Mouse (Mus musculus) cerebellum, adult 2 months (tissue): ENCODE measurements around the gene Rnaseh2c. TPM values are rescaled to one million over a fixed set of nuclear protein-coding genes. Genes with fewer than 3 reads are reported as not detected.

ENCODE experiments used
- DNase-seq, 2 experiments: peaks; one replicate each; pipeline ENCODE4 v3.0.0; 2021
- H3K27ac ChIP-seq: fragments of 200-500 bp; 2 replicates; pipeline ENCODE4 v1.5.1; 2012; ENCODE audit warnings: low read length, control low read depth, inconsistent platforms; ENCODE audit not compliant: insufficient read depth
- H3K27me3 ChIP-seq: fragments of 200-500 bp; 2 replicates; pipeline ENCODE4 v1.6.1; 2012; ENCODE audit warnings: inconsistent platforms, mild to moderate bottlenecking, low read length, moderate library complexity; ENCODE audit not compliant: control insufficient read depth, insufficient read depth
- H3K4me1 ChIP-seq: fragments of 200-500 bp; 2 replicates; pipeline ENCODE4 v1.6.1; 2011; ENCODE audit warnings: low read length; ENCODE audit not compliant: control insufficient read depth, insufficient read depth
- H3K4me3 ChIP-seq: fragments of 200-500 bp; replicated peaks from 2 replicates; pipeline ENCODE3; 2011; ENCODE audit warnings: mild to moderate bottlenecking, low read depth, low read length, control low read depth; ENCODE audit not compliant: insufficient read depth
- CTCF ChIP-seq: fragments of 200-500 bp; IDR thresholded peaks from 2 replicates; pipeline ENCODE4 v1.5.1; 2011; ENCODE audit warnings: low read depth, mild to moderate bottlenecking, control low read depth, low read length, moderate library complexity, borderline replicate concordance; ENCODE audit not compliant: insufficient read depth
- POLR2A ChIP-seq: fragments of 200-500 bp; IDR thresholded peaks from 2 replicates; pipeline ENCODE4 v1.6.1; 2011; ENCODE audit warnings: low read length, control low read depth, borderline replicate concordance; ENCODE audit not compliant: insufficient read depth
- WGBS: fragments of 180-500 bp; shearing (Covaris S2); methylation state at CpG from one replicate; pipeline ENCODE4 v1.1.7; 2018; 5-methylcytosine and 5-hydroxymethylcytosine counted together
- polyA plus RNA-seq: library from polyadenylated mRNA; depleted of rRNA; stranded (reverse); fragments of >200 nt; gene quantifications from 2 replicates; pipeline ENCODE4 v1.2.3, GENCODE M21; 2012

Rnaseh2c gene
- polyA plus RNA-seq, 1 experiment, result 83.5 TPM

GRCm38 (mm10) chr19:5560457-5561041 is 41.1 kb upstream of the Rnaseh2c start, which contains the start of gene Ovol1:
Gene Ovol1, minus strand, starts transcription at chr19:5560646.
- WGBS, result 1% methylated on average over 57 of the region's 57 CpGs
- Histone ChIP-seq H3K27ac (no peak within 1 kb of the TSS), H3K4me1 (0 out of 2 replicates have a peak, but pooled peaks cover 4% of the 10 kb centered on the region), H3K4me3 (peak within 1 kb of the TSS; percentile 30), H3K27me3 (peaks cover 7% of the 10 kb centered on the region; the same call in 1 of the 2 replicates)
- no peak for TF ChIP-seq POLR2A
- no peak for TF ChIP-seq CTCF
- DNase-seq, result no peak

- DNase-seq, result no peak
- no peak for TF ChIP-seq POLR2A
- no peak for TF ChIP-seq CTCF
- 31% methylated on average over 10 of the region's 10 CpGs for WGBS
- H3K27ac ChIP-seq, result no peak overlapping the region
- peaks cover 7% of the 10 kb centered on the region; the same call in 1 of the 2 replicates for H3K27me3 ChIP-seq
- H3K4me3 ChIP-seq, result no peak overlapping the region
- H3K4me1 ChIP-seq, result 0 out of 2 replicates have a peak, but pooled peaks cover 4% of the 10 kb centered on the region
Observed at GRCm38 (mm10) chr19:5561252-5561790, 40.4 kb upstream of the Rnaseh2c start.

- WGBS, result 68% methylated on average over 3 of the region's 3 CpGs
- TF ChIP-seq POLR2A, result no peak
- no peak for TF ChIP-seq CTCF
- H3K4me1 ChIP-seq, result peaks cover 4% of the 10 kb centered on the region; the same call in 1 of the 2 replicates
Observed at GRCm38 (mm10) chr19:5561886-5562285, 39.8 kb upstream of the Rnaseh2c start.

GRCm38 (mm10) chr19:5562776-5563175 is 38.9 kb upstream of the Rnaseh2c start:
- Histone ChIP-seq H3K27me3 (peaks cover 7% of the 10 kb centered on the region; the same call in 1 of the 2 replicates), H3K4me1 (peaks cover 4% of the 10 kb centered on the region; the same call in 1 of the 2 replicates), H3K27ac (no peak overlapping the region), H3K4me3 (no peak overlapping the region)
- 92% methylated on average over 10 of the region's 10 CpGs for WGBS
- TF ChIP-seq POLR2A (no peak), CTCF (no peak)
- DNase-seq, result no peak

More at GRCm38 (mm10) chr19:5561886-5562285, 39.8 kb upstream of the Rnaseh2c start:
- no peak overlapping the region for H3K4me3 ChIP-seq
- no peak overlapping the region for H3K27ac ChIP-seq
- DNase-seq, result no peak
- peaks cover 7% of the 10 kb centered on the region; the same call in 1 of the 2 replicates for H3K27me3 ChIP-seq

- Histone ChIP-seq H3K27ac (no peak overlapping the region), H3K4me1 (peaks cover 8% of the 10 kb centered on the region), H3K27me3 (no peaks in the 10 kb centered on the region), H3K4me3 (no peak overlapping the region)
- TF ChIP-seq POLR2A (no peak), CTCF (no peak)
- WGBS, result 82% methylated on average over 5 of the region's 5 CpGs
- DNase-seq, result peak in 1 of 2 experiments; percentile 18
Observed at GRCm38 (mm10) chr19:5566316-5566715, 35.4 kb upstream of the Rnaseh2c start.

- Histone ChIP-seq H3K27ac (peak overlapping the region; percentile 93), H3K27me3 (no peaks in the 10 kb centered on the region), H3K4me1 (peaks cover 8% of the 10 kb centered on the region), H3K4me3 (peak overlapping the region; percentile 73)
- no peak for DNase-seq
- TF ChIP-seq CTCF (no peak), POLR2A (no peak)
- under 1% methylated on average over 26 of the region's 26 CpGs for WGBS
Observed at GRCm38 (mm10) chr19:5567180-5567533, 34.5 kb upstream of the Rnaseh2c start.

GRCm38 (mm10) chr19:5567534-5568469 is 33.9 kb upstream of the Rnaseh2c start, which contains the start of gene Ap5b1:
Gene Ap5b1, plus strand, starts transcription at chr19:5568025.
- DNase-seq, result peak; percentile 93 to 96
- under 1% methylated on average over 102 of the region's 102 CpGs for WGBS
- Histone ChIP-seq H3K4me1 (peaks cover 8% of the 10 kb centered on the region), H3K4me3 (peak within 1 kb of the TSS; percentile 73), H3K27me3 (no peaks in the 10 kb centered on the region), H3K27ac (peak within 1 kb of the TSS; percentile 93)
- TF ChIP-seq POLR2A, result peak; percentile 60
- peak; percentile 80 for TF ChIP-seq CTCF
